ENCODE assay signal across 12 mouse cellular contexts in the genomic region with DNA sequence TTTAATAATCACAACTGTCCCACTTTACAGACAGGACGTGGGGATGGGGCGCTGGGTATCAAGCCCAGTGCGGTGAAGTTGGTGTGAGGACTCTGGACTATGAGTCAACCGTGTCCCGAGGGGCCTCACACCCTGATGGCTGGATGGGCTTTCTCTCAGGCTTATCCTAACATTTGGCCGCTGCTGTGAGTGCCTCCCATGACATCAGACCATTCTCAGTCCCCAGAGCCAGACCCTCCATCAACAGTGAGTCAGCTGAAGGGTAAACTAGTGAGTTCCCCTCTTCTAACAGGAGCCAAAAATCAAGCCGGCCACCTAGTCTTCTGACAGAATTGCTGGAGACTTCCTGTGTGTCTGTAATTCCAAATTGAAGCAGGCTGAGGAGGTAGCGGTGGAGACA.
A peak's percentile ranks its signal among the peaks of the same experiment; 100 is the strongest.
DNase-seq lines count a peak whose midpoint lies in the region; ATAC-seq and TF ChIP-seq lines count a peak whose summit lies in the region.
"Had no signal": no experiment of that assay in that cellular context is flagged by ENCODE, and none has a peak within 500 bp of the region (broad histone marks: within the 10 kb centered on the region; RNA-seq: fewer than 3 reads in every experiment).

No protein-coding gene starts in this region.

- no peak overlapping the region for H3K4me3 ChIP-seq in lung, embryonic 14.5 days (ENCODE audit: low read depth, low read length)
- H3K4me3 ChIP-seq in lung, adult 2 months (replicated peaks; ENCODE audit: extremely low read depth, low read depth, low read length), result no peak overlapping the region
- H3K4me3 ChIP-seq in small intestine, adult 2 months (ENCODE audit: low read depth, low read length), result no peak overlapping the region
- H3K4me3 ChIP-seq: midbrain, embryonic 10.5 days had no signal

- no peaks in the 10 kb centered on the region for H3K4me1 ChIP-seq in lung, embryonic 14.5 days (ENCODE audit: insufficient read depth)
- no peaks in the 10 kb centered on the region for H3K4me1 ChIP-seq in lung, adult 2 months (ENCODE audit: control insufficient read depth, insufficient read depth, low read length)
- peaks cover 26% of the 10 kb centered on the region for H3K4me1 ChIP-seq in small intestine, adult 2 months (ENCODE audit: control insufficient read depth, insufficient read depth, insufficient read length, low read length)
- H3K4me1 ChIP-seq: midbrain, embryonic 10.5 days had no signal

- WGBS in lung, embryonic 14.5 days, result 44% methylated on average over 8 of the region's 8 CpGs
- 50% methylated on average over 8 of the region's 8 CpGs for WGBS in lung, adult 2 months
- 23% methylated on average over 8 of the region's 8 CpGs for WGBS in small intestine, adult 2 months

- H3K4me2 ChIP-seq in lung, embryonic 14.5 days, result no peak overlapping the region

- TF ChIP-seq POLR2A in lung, adult 2 months (IDR thresholded peaks at IDR 0.05; ENCODE audit: borderline replicate concordance, extremely low read depth, low read depth, low read length), result no peak
- no peak for TF ChIP-seq POLR2A in small intestine, adult 2 months (IDR thresholded peaks at IDR 0.05; ENCODE audit: low read depth, low read length)

- no peaks in the 10 kb centered on the region for H3K27me3 ChIP-seq in lung, embryonic 14.5 days (ENCODE audit: insufficient read depth, low read length)
- H3K27me3 ChIP-seq in small intestine, adult 2 months (ENCODE audit: control insufficient read depth, insufficient read depth, low read length), result no peaks in the 10 kb centered on the region

- no peaks in the 10 kb centered on the region for H3K9me3 ChIP-seq in lung, embryonic 14.5 days (ENCODE audit: low read depth, low read length)
- H3K9me3 ChIP-seq: midbrain, embryonic 10.5 days had no signal

- no peak overlapping the region for H3K27ac ChIP-seq in lung, embryonic 14.5 days (ENCODE audit: low read depth)
- H3K27ac ChIP-seq in small intestine, adult 2 months (ENCODE audit: insufficient read depth, low read depth, low read length), result peak overlapping the region; percentile 86
- H3K27ac ChIP-seq: midbrain, embryonic 10.5 days had no signal

- no peak for TF ChIP-seq CTCF in lung, embryonic 14.5 days (IDR thresholded peaks at IDR 0.05; ENCODE audit: low read depth)
- no peak for TF ChIP-seq CTCF in lung, adult 2 months (IDR thresholded peaks at IDR 0.05; ENCODE audit: insufficient read depth, low read length)
- TF ChIP-seq CTCF in small intestine, adult 2 months (IDR thresholded peaks at IDR 0.05; ENCODE audit: extremely low read depth, insufficient read length, insufficient replicate concordance, low read depth, low read length), result no peak

- peak; percentile 56 for DNase-seq in lung, embryonic 14.5 days
- DNase-seq in lung, adult 2 months, result no peak
- peak; percentile 35 to 57 for DNase-seq in gastrocnemius, postnatal 4 days (ENCODE audit: low spot score in 2 of 2)
- DNase-seq in heart, postnatal 14 days, result peak; percentile 71 to 75
- DNase-seq in right cerebral cortex, adult 2 months (ENCODE audit: low spot score in 2 of 2), result no peak
- DNase-seq in thymus, postnatal 0 days (ENCODE audit: low spot score), result no peak
- DNase-seq: cerebellum, adult 9-11 months; right cerebral cortex, adult 18-20 months had no signal

- peak; percentile 48; the same call in 1 of the 2 replicates for ATAC-seq in lung, embryonic 14.5 days (ENCODE audit: insufficient read depth)
- no peak for ATAC-seq in megakaryocyte progenitor cell, adult 5-6 weeks (replicated peaks; ENCODE audit: poor library complexity)
- ATAC-seq: CD4-positive, CD25-positive, alpha-beta regulatory T cell, adult 4 months had no signal

- intact Hi-C loops in heart, postnatal 14 days (cut with DNase I), result no loop called here

- no peak overlapping the region for H3K9ac ChIP-seq in lung, embryonic 14.5 days

- H3K36me3 ChIP-seq in lung, embryonic 14.5 days (ENCODE audit: insufficient read depth), result no peaks in the 10 kb centered on the region
- no peaks in the 10 kb centered on the region for H3K36me3 ChIP-seq in small intestine, adult 2 months (ENCODE audit: control insufficient read depth, insufficient read depth, low read length)
- H3K36me3 ChIP-seq: midbrain, embryonic 10.5 days had no signal

Comparison
In these comparisons a context has a peak if more than half of its experiments do, and no peak if none do; other contexts are left out.
1. DNase-seq: peak in lung, embryonic 14.5 days (single experiment), gastrocnemius, postnatal 4 days (2 of 2) and heart, postnatal 14 days (2 of 2); none in lung, adult 2 months (single experiment), right cerebral cortex, adult 2 months (0 of 2) and thymus, postnatal 0 days (single experiment).